8 mouse cellular contexts compared by ENCODE assay signal in the genomic region with DNA sequence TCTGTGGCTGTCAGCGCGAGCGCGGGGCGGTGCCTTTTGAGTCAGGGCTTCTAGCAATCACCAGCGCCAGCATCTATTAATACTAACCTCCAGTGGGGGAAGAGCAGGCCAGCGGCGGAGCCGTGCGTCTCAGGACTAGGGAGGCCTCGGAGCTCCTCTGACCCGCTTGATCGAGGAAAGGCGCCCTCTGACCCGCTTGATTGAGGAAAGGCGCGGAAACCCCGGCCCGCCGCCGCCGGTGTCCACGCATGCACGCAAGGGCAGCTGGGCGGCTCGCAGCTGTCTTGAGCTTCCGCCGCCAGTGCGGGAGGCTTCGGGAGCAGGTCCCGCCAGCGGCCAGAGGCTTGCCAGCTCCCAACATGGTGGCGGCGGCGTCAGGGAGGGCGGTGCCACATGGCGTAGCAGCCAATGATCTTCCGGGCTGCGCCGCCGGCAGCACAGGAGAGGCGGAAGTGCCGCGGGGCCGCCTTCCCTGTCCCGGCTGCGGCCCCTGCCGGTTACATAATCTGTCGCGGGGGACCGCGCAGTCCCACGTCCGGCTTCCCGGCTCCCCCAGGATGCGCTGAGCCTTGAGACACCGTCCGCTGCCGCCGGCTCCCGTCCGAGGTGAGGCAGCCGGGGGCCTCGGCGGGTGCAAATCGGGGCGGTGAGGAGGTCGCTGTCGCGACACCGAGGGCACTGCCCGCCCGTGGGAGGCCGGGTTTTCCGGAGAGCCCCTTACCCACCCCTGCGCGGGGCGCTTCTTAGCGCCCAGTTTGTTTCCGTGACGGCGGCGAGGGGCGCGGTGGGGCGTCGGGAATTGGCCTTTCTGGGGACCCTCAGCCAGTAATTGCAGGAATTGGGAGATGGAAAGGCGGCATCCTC. TPM values are rescaled to one million over a fixed set of nuclear protein-coding genes. Genes with fewer than 3 reads are reported as not detected.
DNase-seq lines count a peak whose midpoint lies in the region; ATAC-seq and TF ChIP-seq lines count a peak whose summit lies in the region.

A gene (minus strand): TSS at position 361 of the 864 bp plus-strand sequence.
A gene (plus strand): TSS at position 448 of the 864 bp plus-strand sequence.

- no peaks in the 10 kb centered on the region for H3K36me3 ChIP-seq in forebrain, embryonic 11.5 days (ENCODE audit: control insufficient read depth, insufficient read depth, low read length)
- 0 out of 2 replicates have a peak, but pooled peaks cover 4% of the 10 kb centered on the region for H3K36me3 ChIP-seq in heart, postnatal 0 days (replicated peaks; ENCODE audit: control insufficient read depth, insufficient read depth, low read length)
- H3K36me3 ChIP-seq in liver, embryonic 16.5 days (ENCODE audit: control insufficient read depth, insufficient read depth) = no peaks in the 10 kb centered on the region
- H3K36me3 ChIP-seq in neural tube, embryonic 13.5 days = peaks cover 9% of the 10 kb centered on the region
- H3K36me3 ChIP-seq in testis, adult 2 months (ENCODE audit: control insufficient read depth, insufficient read depth, low read length) = no peaks in the 10 kb centered on the region

- WGBS in forebrain, embryonic 11.5 days = under 1% methylated on average over 88 of the region's 88 CpGs
- under 1% methylated on average over 80 of the region's 88 CpGs for WGBS in heart, postnatal 0 days
- under 1% methylated on average over 87 of the region's 88 CpGs for WGBS in liver, embryonic 16.5 days (ENCODE audit: insufficient replicate concordance)
- WGBS in neural tube, embryonic 13.5 days = under 1% methylated on average over 88 of the region's 88 CpGs

- peaks cover 4% of the 10 kb centered on the region; the same call in 1 of the 2 replicates for H3K4me1 ChIP-seq in forebrain, embryonic 11.5 days (replicated peaks; ENCODE audit: control insufficient read depth, insufficient read depth, low read length)
- H3K4me1 ChIP-seq in heart, postnatal 0 days (ENCODE audit: control insufficient read depth, insufficient read depth) = peaks cover 12% of the 10 kb centered on the region
- H3K4me1 ChIP-seq in liver, embryonic 16.5 days (ENCODE audit: control insufficient read depth, low read depth, low read length) = peaks cover 12% of the 10 kb centered on the region
- H3K4me1 ChIP-seq in neural tube, embryonic 13.5 days (replicated peaks) = peaks cover 38% of the 10 kb centered on the region
- H3K4me1 ChIP-seq in testis, adult 2 months (ENCODE audit: control insufficient read depth, insufficient read depth, low read length) = peaks cover 8% of the 10 kb centered on the region

- TF ChIP-seq EP300 in heart, postnatal 0 days (IDR thresholded peaks at IDR 0.05; ENCODE audit: low read depth) = peak; percentile 62

- peak; percentile 75 for TF ChIP-seq POLR2A in testis, adult 2 months (IDR thresholded peaks at IDR 0.05; ENCODE audit: control insufficient read depth, low read depth, low read length)

- peak within 1 kb of the TSS; percentile 86 for H3K4me3 ChIP-seq in forebrain, embryonic 11.5 days (ENCODE audit: low read depth, low read length)
- H3K4me3 ChIP-seq in heart, postnatal 0 days (ENCODE audit: low read depth, low read length) = peak within 1 kb of the TSS; percentile 95
- H3K4me3 ChIP-seq in liver, embryonic 16.5 days (ENCODE audit: low read depth, low read length) = peak within 1 kb of the TSS; percentile 98
- H3K4me3 ChIP-seq in neural tube, embryonic 13.5 days = peak within 1 kb of the TSS; percentile 61
- H3K4me3 ChIP-seq in testis, adult 2 months (ENCODE audit: control insufficient read depth, low read depth, low read length) = peak within 1 kb of the TSS; percentile 99

- H3K9me3 ChIP-seq in forebrain, embryonic 11.5 days (ENCODE audit: control insufficient read depth, low read length) = no peaks in the 10 kb centered on the region
- no peaks in the 10 kb centered on the region for H3K9me3 ChIP-seq in heart, postnatal 0 days (replicated peaks; ENCODE audit: control insufficient read depth, low read length)
- H3K9me3 ChIP-seq in liver, embryonic 16.5 days (replicated peaks; ENCODE audit: control insufficient read depth, low read length) = no peaks in the 10 kb centered on the region
- H3K9me3 ChIP-seq in neural tube, embryonic 13.5 days = no peaks in the 10 kb centered on the region

- H3K27me3 ChIP-seq in forebrain, embryonic 11.5 days (ENCODE audit: control insufficient read depth, insufficient read depth, low read length) = no peaks in the 10 kb centered on the region
- H3K27me3 ChIP-seq in heart, postnatal 0 days (ENCODE audit: control insufficient read depth, insufficient read depth, low read length) = no peaks in the 10 kb centered on the region
- no peaks in the 10 kb centered on the region for H3K27me3 ChIP-seq in liver, embryonic 16.5 days (ENCODE audit: control insufficient read depth, insufficient read depth, low read depth, low read length)
- H3K27me3 ChIP-seq in neural tube, embryonic 13.5 days = no peaks in the 10 kb centered on the region
- no peaks in the 10 kb centered on the region for H3K27me3 ChIP-seq in testis, adult 2 months (ENCODE audit: control insufficient read depth, insufficient read depth, low read length)

- DNase-seq in CD8-positive naive resting alpha-beta T cell, adult 2 months (ENCODE audit: low read depth in 2 of 2, low spot score in 2 of 2) = peak; percentile 82 to 87
- peak; percentile 91 for DNase-seq in c-Kit-positive CD71-negative TER-119-negative erythroid progenitor cells, embryonic 14.5 days (ENCODE audit: low read depth)
- DNase-seq in forebrain, embryonic 11.5 days (ENCODE audit: low spot score) = peak; percentile 97
- DNase-seq in heart, postnatal 0 days (ENCODE audit: low spot score) = peak; percentile 95
- peak; percentile 97 to 98 for DNase-seq in kidney, postnatal 4 days

- peak within 1 kb of the TSS; percentile 89 for H3K9ac ChIP-seq in forebrain, embryonic 11.5 days (ENCODE audit: low read length)
- peak within 1 kb of the TSS; percentile 87 for H3K9ac ChIP-seq in heart, postnatal 0 days (replicated peaks; ENCODE audit: low read depth, low read length)
- H3K9ac ChIP-seq in liver, embryonic 16.5 days (ENCODE audit: low read depth, low read length) = peak within 1 kb of the TSS; percentile 97
- peak within 1 kb of the TSS; percentile 77 for H3K9ac ChIP-seq in neural tube, embryonic 13.5 days

- peak; percentile 99 for ATAC-seq in forebrain, embryonic 11.5 days (replicated peaks; ENCODE audit: low FRiP score)
- ATAC-seq in heart, postnatal 0 days (ENCODE audit: insufficient read depth, low read depth) = peak; percentile 98
- peak; percentile 99 for ATAC-seq in liver, embryonic 16.5 days (ENCODE audit: low read depth)
- peak; percentile 98 for ATAC-seq in neural tube, embryonic 13.5 days (ENCODE audit: low read depth)

- H3K27ac ChIP-seq in forebrain, embryonic 11.5 days (ENCODE audit: low read depth, low read length) = peak within 1 kb of the TSS; percentile 83
- peak within 1 kb of the TSS; percentile 96 for H3K27ac ChIP-seq in heart, postnatal 0 days (ENCODE audit: low read depth)
- peak within 1 kb of the TSS; percentile 89 for H3K27ac ChIP-seq in liver, embryonic 16.5 days (ENCODE audit: low read length)
- H3K27ac ChIP-seq in neural tube, embryonic 13.5 days (replicated peaks) = peak within 1 kb of the TSS; percentile 94
- peak within 1 kb of the TSS; percentile 95 for H3K27ac ChIP-seq in testis, adult 2 months (ENCODE audit: control insufficient read depth, insufficient read depth, low read depth, low read length)

- peak within 1 kb of the TSS; percentile 70 for H3K4me2 ChIP-seq in forebrain, embryonic 11.5 days (ENCODE audit: low read depth, low read length, severe bottlenecking)
- H3K4me2 ChIP-seq in heart, postnatal 0 days (ENCODE audit: low read depth, low read length) = peak within 1 kb of the TSS; percentile 77
- peak within 1 kb of the TSS; percentile 79 for H3K4me2 ChIP-seq in liver, embryonic 16.5 days (ENCODE audit: low read depth, low read length)
- H3K4me2 ChIP-seq in neural tube, embryonic 13.5 days = peak within 1 kb of the TSS; percentile 72

- peak; percentile 38 for TF ChIP-seq CTCF in heart, postnatal 0 days (IDR thresholded peaks at IDR 0.05; ENCODE audit: low read depth)
- no peak for TF ChIP-seq CTCF in testis, adult 2 months (IDR thresholded peaks at IDR 0.05; ENCODE audit: control insufficient read depth, insufficient read depth, insufficient replicate concordance, low read depth, low read length)

RNA-seq across cellular contexts. Expression of the first gene that starts in this region (rescaled TPM):
- 8.0 and 9.0 TPM in 2 replicates for polyA plus RNA-seq in forebrain, embryonic 11.5 days (2014; fragmentation: Nextera tagmentation; extraction: Ambion mirVana)
- 7.4 and 9.2 TPM in 2 replicates for total RNA-seq in heart, postnatal 0 days (2014; rRNA removed; ENCODE audit: low replicate concordance)
- polyA plus RNA-seq in heart, postnatal 0 days (2015; fragmentation: Nextera tagmentation; extraction: Ambion mirVana) = 3.3 and 4.3 TPM in 2 replicates
- polyA plus RNA-seq in liver, embryonic 16.5 days (2015; fragmentation: Nextera tagmentation; extraction: Ambion mirVana) = 2.2 and 2.5 TPM in 2 replicates
- 11.2 and 12.5 TPM in 2 replicates for polyA plus RNA-seq in neural tube, embryonic 13.5 days (2015; fragmentation: Nextera tagmentation; extraction: Ambion mirVana)
- polyA plus RNA-seq in testis, adult 2 months (2012; rRNA removed) = 11.2 and 14.3 TPM in 2 replicates

RNA-seq across cellular contexts. Expression of the second gene that starts in this region (rescaled TPM):
- polyA plus RNA-seq in forebrain, embryonic 11.5 days (2014; fragmentation: Nextera tagmentation; extraction: Ambion mirVana) = 1.7 and 2.0 TPM in 2 replicates
- total RNA-seq in heart, postnatal 0 days (2014; rRNA removed; ENCODE audit: low replicate concordance) = not detected in 2 replicates
- 0.93 and 1.2 TPM in 2 replicates for polyA plus RNA-seq in heart, postnatal 0 days (2015; fragmentation: Nextera tagmentation; extraction: Ambion mirVana)
- polyA plus RNA-seq in liver, embryonic 16.5 days (2015; fragmentation: Nextera tagmentation; extraction: Ambion mirVana) = 0.71 and 0.98 TPM in 2 replicates
- 1.9 and 3.1 TPM in 2 replicates for polyA plus RNA-seq in neural tube, embryonic 13.5 days (2015; fragmentation: Nextera tagmentation; extraction: Ambion mirVana)
- 0.12 TPM in 1 of 2 replicates, not detected in the other for polyA plus RNA-seq in testis, adult 2 months (2012; rRNA removed)

Comparison
In these comparisons a context has a peak if more than half of its experiments do, and no peak if none do; other contexts are left out.
1. Peak in every context shown above with its lines: DNase-seq, ATAC-seq, H3K4me3 ChIP-seq and H3K27ac ChIP-seq.